Mouse (Mus musculus) neural tube, embryonic 14.5 days (tissue): Measurements from ENCODE around the gene Grik4. TPM values are rescaled to one million over a fixed set of nuclear protein-coding genes. Genes with fewer than 3 reads are reported as not detected.

Experiments used
- ATAC-seq: fragments of 200-750 bp; cut with Nextera tagmentation; 2 replicates; pipeline ENCODE4 v1.8.0; 2017; ENCODE audit warnings: low read depth, mild to moderate bottlenecking, moderate TSS enrichment, moderate library complexity
- H3K27ac ChIP-seq: fragments of 300-500 bp; sonication (generic); 2 replicates; pipeline ENCODE4 v1.5.1; 2014; ENCODE audit warnings: low read depth, mild to moderate bottlenecking, control low read depth, low read length, moderate library complexity, mixed read lengths
- H3K27me3 ChIP-seq: fragments of 300-500 bp; sonication (generic); 2 replicates; pipeline ENCODE4 v1.6.1; 2014; ENCODE audit warnings: low read length; ENCODE audit not compliant: control insufficient read depth, insufficient read depth
- H3K36me3 ChIP-seq: fragments of 300-500 bp; sonication (generic); 2 replicates; pipeline ENCODE4 v1.6.1; 2014; ENCODE audit warnings: low read length, mixed read lengths; ENCODE audit not compliant: control insufficient read depth, insufficient read depth
- H3K4me1 ChIP-seq: fragments of 300-500 bp; sonication (generic); 2 replicates; pipeline ENCODE4 v1.6.1; 2014; ENCODE audit warnings: low read length; ENCODE audit not compliant: control insufficient read depth, insufficient read depth
- H3K4me2 ChIP-seq: fragments of 300-500 bp; sonication (generic); 2 replicates; pipeline ENCODE4 v1.6.1; 2014; ENCODE audit warnings: mild to moderate bottlenecking, low read depth, low read length, control low read depth
- H3K4me3 ChIP-seq: fragments of 300-500 bp; sonication (generic); 2 replicates; pipeline ENCODE4 v1.5.1; 2014; ENCODE audit warnings: low read depth, low read length, control low read depth, mixed read lengths
- H3K9ac ChIP-seq: fragments of 300-500 bp; sonication (generic); replicated peaks from 2 replicates; pipeline ENCODE4 v1.6.1; 2014; ENCODE audit warnings: low read depth, mild to moderate bottlenecking, control low read depth, low read length, mixed read lengths
- H3K9me3 ChIP-seq: fragments of 300-500 bp; sonication (generic); 2 replicates; pipeline ENCODE4 v1.6.1; 2016; ENCODE audit warnings: low read length; ENCODE audit not compliant: control insufficient read depth
- WGBS: fragments of 180-500 bp; shearing (Covaris S2); extraction: QIAGEN DNeasy Blood & Tissue Kit; methylation state at CpG from one replicate; pipeline ENCODE4 v1.1.7; 2014; 5-methylcytosine and 5-hydroxymethylcytosine counted together
- polyA plus RNA-seq: library from polyadenylated mRNA; unstranded; fragments of >200 nt; fragmentation: Nextera tagmentation; extraction: Ambion mirVana; gene quantifications from 2 replicates; pipeline ENCODE4 v1.2.1, GENCODE M21; 2014

Grik4 gene
- polyA plus RNA-seq, 1 experiment from 2014 or later, result 5.6 TPM

DNA sequence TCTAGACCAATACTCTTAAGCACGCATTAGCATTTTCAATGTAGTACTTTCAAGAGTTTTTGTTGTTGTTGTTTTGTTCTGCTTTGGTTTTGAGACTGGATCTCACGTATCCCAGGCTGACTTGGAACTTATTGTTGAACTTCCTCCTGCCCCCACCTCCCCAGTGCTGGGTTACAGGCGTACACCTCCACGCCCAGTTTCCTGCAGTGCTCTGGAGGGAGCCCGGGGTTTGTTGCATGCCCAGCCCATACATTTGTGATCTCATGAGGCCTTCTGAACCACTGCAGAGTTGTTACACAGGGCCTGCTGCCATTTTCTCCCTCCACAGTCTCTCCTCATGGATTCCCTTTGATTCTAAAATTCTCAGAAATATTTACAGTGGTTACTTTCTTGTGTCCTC lies 201.9 kb downstream of the Grik4 start:
- H3K4me3 ChIP-seq, result no peak overlapping the region
- 79% methylated on average over 5 of the region's 5 CpGs for WGBS
- H3K27ac ChIP-seq, result no peak overlapping the region
- no peaks in the 10 kb centered on the region for H3K27me3 ChIP-seq
- H3K9me3 ChIP-seq, result no peaks in the 10 kb centered on the region
- H3K36me3 ChIP-seq, result no peaks in the 10 kb centered on the region
- H3K4me2 ChIP-seq, result no peak overlapping the region
- H3K4me1 ChIP-seq, result no peaks in the 10 kb centered on the region
- ATAC-seq, result no peak
- H3K9ac ChIP-seq, result no peak overlapping the region

DNA sequence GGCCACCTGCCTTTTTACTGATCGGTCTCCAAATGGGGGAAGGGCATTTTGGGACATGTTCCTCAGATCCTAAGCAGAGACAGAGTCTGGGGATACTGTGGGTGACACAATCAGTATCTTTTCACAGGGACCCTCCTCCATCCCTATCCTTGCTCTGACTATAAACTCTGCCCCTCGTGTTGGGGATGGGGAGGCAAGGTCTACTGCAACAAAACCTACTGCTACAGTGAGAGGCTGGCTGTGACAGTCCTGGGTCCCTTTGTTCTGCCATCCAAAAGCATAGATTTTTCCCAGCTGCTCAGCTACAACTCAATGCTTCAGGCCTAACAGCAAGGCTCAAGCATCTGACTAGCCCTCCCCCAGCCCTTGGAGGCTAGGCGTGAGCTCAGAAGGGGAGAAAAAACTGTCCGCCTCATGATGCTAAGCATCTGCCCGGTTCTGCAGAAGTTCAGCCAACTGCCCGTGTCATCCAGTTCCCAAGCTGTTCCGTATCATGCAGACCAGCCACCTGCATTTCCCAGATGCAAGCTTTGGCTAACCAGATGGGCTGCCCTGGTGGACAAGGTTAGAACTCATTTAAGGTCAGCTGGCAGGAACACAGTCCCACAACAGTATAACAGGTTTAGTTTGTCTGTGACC lies 207.5 kb downstream of the Grik4 start:
- WGBS, result 32% methylated on average over 7 of the region's 7 CpGs
- Histone ChIP-seq H3K9me3 (no peaks in the 10 kb centered on the region), H3K4me1 (0 out of 2 replicates have a peak, but pooled peaks cover 10% of the 10 kb centered on the region), H3K4me2 (no peak overlapping the region), H3K27ac (peak overlapping the region; percentile 52), H3K4me3 (no peak overlapping the region), H3K27me3 (no peaks in the 10 kb centered on the region), H3K36me3 (no peaks in the 10 kb centered on the region), H3K9ac (no peak overlapping the region)
- peak; percentile 9; the same call in 1 of the 2 replicates for ATAC-seq

DNA sequence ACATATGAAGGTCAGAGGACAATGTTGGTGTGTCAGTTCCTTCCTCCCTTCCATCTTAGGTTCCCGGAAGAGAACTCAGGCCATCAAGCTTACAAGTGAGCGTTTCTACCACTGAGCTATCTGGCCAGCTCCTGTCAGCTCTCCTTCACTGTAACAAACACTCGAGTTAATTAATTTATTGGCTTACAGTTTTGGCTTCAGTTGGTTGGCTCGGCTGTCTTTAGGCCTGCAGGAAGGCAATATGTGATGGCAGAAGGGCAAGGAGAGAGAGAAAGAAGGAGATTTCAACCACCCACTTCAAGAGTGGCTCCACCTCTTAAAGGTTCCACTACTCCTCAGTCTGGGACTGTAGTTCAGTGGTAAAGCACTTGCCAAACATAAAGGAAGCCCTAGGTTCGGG lies 209.2 kb downstream of the Grik4 start:
- no peak for ATAC-seq
- Histone ChIP-seq H3K27me3 (no peaks in the 10 kb centered on the region), H3K36me3 (no peaks in the 10 kb centered on the region), H3K4me1 (peaks cover 13% of the 10 kb centered on the region; the same call in 1 of the 2 replicates), H3K4me2 (no peak overlapping the region), H3K9me3 (no peaks in the 10 kb centered on the region), H3K4me3 (no peak overlapping the region), H3K27ac (0 out of 2 replicates have a peak overlapping the region, but pooled peaks have one; percentile 35), H3K9ac (no peak overlapping the region)
- WGBS, result 70% methylated on average over 5 of the region's 5 CpGs

DNA sequence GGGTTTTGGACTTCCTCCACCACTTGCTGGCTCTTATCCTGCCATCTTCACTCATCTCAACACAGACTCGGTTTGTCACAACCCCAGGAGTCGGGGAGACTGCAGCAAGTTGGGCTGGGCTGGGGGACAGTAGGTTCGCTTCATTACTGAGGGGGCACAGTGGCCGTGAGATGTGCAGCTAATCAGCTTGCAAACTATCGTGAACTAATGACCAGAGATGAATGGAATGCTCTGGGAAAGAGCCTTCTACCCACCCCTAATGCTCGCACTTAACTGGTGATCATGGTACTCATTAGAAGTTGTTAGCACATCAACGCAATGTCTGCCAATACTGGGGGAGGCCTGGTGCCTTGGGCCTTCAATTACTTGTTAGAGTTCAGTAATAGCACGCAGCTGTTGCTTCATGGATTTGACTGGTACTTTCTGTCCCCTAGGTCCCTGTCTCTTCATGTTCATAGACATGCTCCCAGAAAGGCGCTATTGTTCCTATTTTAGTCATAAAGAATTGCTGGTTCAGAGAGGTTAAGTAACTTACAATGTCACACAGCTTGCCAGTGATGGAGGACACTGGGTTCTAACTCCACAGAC lies 211.5 kb downstream of the Grik4 start:
- Histone ChIP-seq H3K9ac (no peak overlapping the region), H3K27me3 (no peaks in the 10 kb centered on the region), H3K4me2 (no peak overlapping the region), H3K36me3 (no peaks in the 10 kb centered on the region), H3K9me3 (no peaks in the 10 kb centered on the region), H3K27ac (no peak overlapping the region), H3K4me1 (peaks cover 13% of the 10 kb centered on the region; the same call in 1 of the 2 replicates), H3K4me3 (no peak overlapping the region)
- ATAC-seq, result no peak
- 69% methylated on average over 9 of the region's 9 CpGs for WGBS

DNA sequence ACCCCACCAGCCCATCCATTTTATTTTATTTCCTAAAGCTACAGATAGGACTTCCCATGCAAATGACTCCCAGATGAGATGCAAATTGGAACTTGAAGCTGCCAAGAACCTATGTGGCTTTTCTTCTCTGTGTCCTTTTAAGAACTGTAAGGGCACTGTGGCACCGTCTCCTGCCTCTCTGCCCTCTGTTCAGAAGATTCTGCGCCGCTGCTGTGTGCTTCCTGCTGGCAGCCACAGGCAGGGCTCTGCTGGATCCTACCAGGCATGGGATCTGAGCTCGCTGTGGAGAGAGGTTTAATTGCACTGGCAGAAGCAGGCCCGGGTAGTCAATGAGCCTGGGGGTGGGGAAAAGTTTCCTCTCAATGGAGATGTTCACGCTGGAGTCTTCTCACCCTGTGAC lies 215.8 kb downstream of the Grik4 start:
- 21% methylated on average over 6 of the region's 6 CpGs for WGBS
- Histone ChIP-seq H3K4me2 (no peak overlapping the region), H3K9ac (no peak overlapping the region), H3K36me3 (no peaks in the 10 kb centered on the region), H3K4me1 (peaks cover 2% of the 10 kb centered on the region; the same call in 1 of the 2 replicates), H3K27me3 (no peaks in the 10 kb centered on the region), H3K4me3 (no peak overlapping the region), H3K27ac (no peak overlapping the region), H3K9me3 (no peaks in the 10 kb centered on the region)
- ATAC-seq, result peak; percentile 60; the same call in 1 of the 2 replicates

DNA sequence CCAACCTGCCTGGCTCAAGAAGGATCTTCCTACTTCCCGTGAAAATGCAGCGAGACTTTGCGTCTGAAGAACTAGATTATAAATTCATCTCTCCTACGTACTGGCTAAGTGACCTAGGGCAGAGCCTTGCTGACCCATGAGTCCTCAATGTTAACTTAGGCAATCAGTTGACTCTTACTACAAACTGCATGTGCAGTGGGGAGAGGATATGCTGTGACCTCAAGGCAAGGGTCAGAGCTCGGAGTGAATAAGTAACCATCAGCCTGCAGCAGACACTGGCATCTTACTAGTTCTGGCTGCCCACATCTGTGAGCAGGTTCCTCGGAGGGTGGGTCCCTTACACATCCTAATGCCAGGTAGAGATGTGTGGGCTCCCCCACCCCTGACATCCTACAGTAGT lies 216.6 kb downstream of the Grik4 start:
- Histone ChIP-seq H3K27ac (no peak overlapping the region), H3K9me3 (no peaks in the 10 kb centered on the region), H3K27me3 (no peaks in the 10 kb centered on the region), H3K4me2 (no peak overlapping the region), H3K36me3 (no peaks in the 10 kb centered on the region), H3K4me1 (peaks cover 8% of the 10 kb centered on the region; the same call in 1 of the 2 replicates), H3K9ac (no peak overlapping the region), H3K4me3 (no peak overlapping the region)
- no peak for ATAC-seq
- WGBS, result 89% methylated on average over 6 of the region's 6 CpGs

DNA sequence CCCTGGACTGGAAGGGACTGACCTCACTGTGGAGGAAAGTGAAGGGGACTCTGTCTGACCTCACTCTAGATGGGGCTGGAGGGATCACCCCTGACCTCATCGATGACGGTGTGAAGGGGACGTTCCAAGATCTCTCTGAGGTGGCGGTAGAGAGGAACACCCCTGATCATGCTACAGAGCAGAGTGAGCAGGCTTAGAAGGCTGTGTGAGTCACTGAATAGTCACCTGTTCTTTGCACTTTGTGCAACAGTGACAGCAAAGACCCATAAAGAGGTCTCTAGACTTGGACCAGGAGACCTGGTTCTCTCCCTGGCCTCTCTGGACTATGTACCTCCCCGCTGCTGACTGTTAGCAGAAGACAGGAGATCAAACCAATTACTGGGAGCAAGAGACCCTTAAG lies 217.1 kb downstream of the Grik4 start:
- no peak overlapping the region for H3K4me2 ChIP-seq
- 91% methylated on average over 5 of the region's 5 CpGs for WGBS
- no peaks in the 10 kb centered on the region for H3K27me3 ChIP-seq
- no peak for ATAC-seq
- H3K4me3 ChIP-seq, result no peak overlapping the region
- H3K9me3 ChIP-seq, result no peaks in the 10 kb centered on the region
- no peak overlapping the region for H3K9ac ChIP-seq
- H3K36me3 ChIP-seq, result no peaks in the 10 kb centered on the region
- no peak overlapping the region for H3K27ac ChIP-seq
- H3K4me1 ChIP-seq, result peaks cover 8% of the 10 kb centered on the region; the same call in 1 of the 2 replicates

DNA sequence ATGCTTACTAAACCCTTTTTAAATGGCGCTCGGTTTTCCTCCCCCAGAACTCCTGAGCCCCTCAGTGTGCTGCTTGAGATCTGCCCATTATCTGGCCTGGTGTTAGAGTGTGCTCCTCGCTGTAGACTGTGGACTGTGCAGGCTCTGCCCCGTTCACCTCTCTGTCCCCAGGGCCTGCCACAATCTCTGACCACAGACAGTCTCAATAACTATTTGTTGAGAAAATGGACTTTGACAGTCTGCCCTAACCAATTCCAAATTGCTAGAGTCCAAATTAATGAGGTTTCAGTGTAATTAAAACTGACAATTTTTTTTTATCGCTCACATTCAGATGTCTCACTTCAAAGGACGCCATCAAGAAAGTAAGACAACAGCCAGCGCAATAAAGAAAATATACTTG lies 220.2 kb downstream of the Grik4 start:
- 58% methylated on average over 7 of the region's 7 CpGs for WGBS
- no peak for ATAC-seq
- H3K27me3 ChIP-seq, result no peaks in the 10 kb centered on the region
- no peak overlapping the region for H3K4me3 ChIP-seq
- no peaks in the 10 kb centered on the region for H3K9me3 ChIP-seq
- no peak overlapping the region for H3K4me2 ChIP-seq
- peaks cover 5% of the 10 kb centered on the region; the same call in 1 of the 2 replicates for H3K4me1 ChIP-seq
- H3K9ac ChIP-seq, result no peak overlapping the region
- H3K27ac ChIP-seq, result no peak overlapping the region
- no peaks in the 10 kb centered on the region for H3K36me3 ChIP-seq

DNA sequence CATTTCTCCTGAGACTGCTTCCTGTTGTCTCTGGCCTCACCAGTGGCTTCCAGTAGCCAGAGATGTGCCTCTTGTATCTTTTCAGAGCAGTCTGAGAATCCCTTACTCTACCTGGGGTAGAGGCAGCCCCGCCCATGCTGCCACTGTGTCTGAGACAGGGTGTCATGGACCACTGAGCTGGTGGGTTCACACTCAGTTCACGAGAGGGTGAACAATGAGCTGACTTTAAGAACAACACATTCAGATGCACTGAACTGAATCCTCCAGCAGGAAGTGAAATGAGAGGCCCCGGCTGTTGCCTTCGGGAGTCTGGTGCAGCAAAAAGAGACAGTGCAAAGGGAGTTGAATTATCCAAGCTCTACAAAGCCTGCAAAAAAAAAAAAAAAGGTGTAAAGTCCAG lies 221.8 kb downstream of the Grik4 start:
- H3K9me3 ChIP-seq, result no peaks in the 10 kb centered on the region
- H3K36me3 ChIP-seq, result no peaks in the 10 kb centered on the region
- no peaks in the 10 kb centered on the region for H3K27me3 ChIP-seq
- WGBS, result 9% methylated on average over 4 of the region's 4 CpGs
- H3K4me3 ChIP-seq, result no peak overlapping the region
- no peak overlapping the region for H3K9ac ChIP-seq
- peaks cover 5% of the 10 kb centered on the region; the same call in 1 of the 2 replicates for H3K4me1 ChIP-seq
- ATAC-seq, result no peak
- H3K4me2 ChIP-seq, result no peak overlapping the region
- H3K27ac ChIP-seq, result no peak overlapping the region
